Mouse (Mus musculus) lung, adult 2 months (tissue): Measurements from ENCODE around the gene Vmn1r4. TPM values are rescaled to one million over a fixed set of nuclear protein-coding genes. Genes with fewer than 3 reads are reported as not detected.

ENCODE experiments used
- DNase-seq: peaks from one replicate; pipeline ENCODE4 v3.0.0; 2022
- H3K4me1 ChIP-seq: fragments of 200-500 bp; 2 replicates; pipeline ENCODE4 v1.6.1; 2011; ENCODE audit warnings: low read length; ENCODE audit not compliant: control insufficient read depth, insufficient read depth
- H3K4me3 ChIP-seq: fragments of 200-500 bp; replicated peaks from 2 replicates; pipeline ENCODE3; 2011; ENCODE audit warnings: low read depth, mild to moderate bottlenecking, control low read depth, low read length; ENCODE audit errors: extremely low read depth
- CTCF ChIP-seq: fragments of 200-500 bp; IDR thresholded peaks from 2 replicates; pipeline ENCODE4 v1.5.1; 2011; ENCODE audit warnings: mild to moderate bottlenecking, low read length, control low read depth; ENCODE audit not compliant: insufficient read depth
- POLR2A ChIP-seq: fragments of 200-500 bp; IDR thresholded peaks from 2 replicates; pipeline ENCODE4 v1.6.1; 2011; ENCODE audit warnings: low read depth, mild to moderate bottlenecking, control low read depth, low read length, borderline replicate concordance; ENCODE audit errors: extremely low read depth
- WGBS: fragments of 180-500 bp; shearing (Covaris S2); methylation state at CpG from one replicate; pipeline ENCODE4 v1.1.7; 2018; 5-methylcytosine and 5-hydroxymethylcytosine counted together
- polyA plus RNA-seq: library from polyadenylated mRNA; depleted of rRNA; stranded (reverse); fragments of >200 nt; gene quantifications from 2 replicates; pipeline ENCODE4 v1.2.3, GENCODE M21; 2012

Vmn1r4 gene
- polyA plus RNA-seq, 1 experiment, result 0.05 TPM

GRCm38 (mm10) chr6:56902606-56903520 is 21.0 kb upstream of the Vmn1r4 start:
- no peak for DNase-seq
- no peak overlapping the region for H3K4me3 ChIP-seq
- 75% methylated on average over 7 of the region's 7 CpGs for WGBS
- TF ChIP-seq POLR2A (no peak), CTCF (no peak)
- peaks cover 4% of the 10 kb centered on the region for H3K4me1 ChIP-seq

- WGBS, result 50% methylated on average over 6 of the region's 6 CpGs
- TF ChIP-seq CTCF (no peak), POLR2A (no peak)
- H3K4me3 ChIP-seq, result no peak overlapping the region
- no peak for DNase-seq
- H3K4me1 ChIP-seq, result peaks cover 4% of the 10 kb centered on the region
Observed at GRCm38 (mm10) chr6:56903831-56904230, 20.0 kb upstream of the Vmn1r4 start.

- Histone ChIP-seq H3K4me3 (no peak overlapping the region), H3K4me1 (peaks cover 4% of the 10 kb centered on the region)
- DNase-seq, result no peak
- 71% methylated on average over 1 of the region's 1 CpGs for WGBS
- TF ChIP-seq POLR2A, result no peak
- TF ChIP-seq CTCF, result no peak
Observed at GRCm38 (mm10) chr6:56904330-56904729, 19.5 kb upstream of the Vmn1r4 start.

GRCm38 (mm10) chr6:56904982-56905381 is 18.8 kb upstream of the Vmn1r4 start:
- DNase-seq, result no peak
- Histone ChIP-seq H3K4me1 (peaks cover 4% of the 10 kb centered on the region; the same call in 1 of the 2 replicates), H3K4me3 (no peak overlapping the region)
- 74% methylated on average over 2 of the region's 2 CpGs for WGBS
- no peak for TF ChIP-seq POLR2A
- TF ChIP-seq CTCF, result no peak

- TF ChIP-seq POLR2A (no peak), CTCF (no peak)
- 85% methylated on average over 5 of the region's 5 CpGs for WGBS
- Histone ChIP-seq H3K4me3 (no peak overlapping the region), H3K4me1 (peaks cover 4% of the 10 kb centered on the region; the same call in 1 of the 2 replicates)
- no peak for DNase-seq
Observed at GRCm38 (mm10) chr6:56905486-56905885, 18.3 kb upstream of the Vmn1r4 start.

GRCm38 (mm10) chr6:56906121-56906846 is 17.5 kb upstream of the Vmn1r4 start:
- no peak overlapping the region for H3K4me3 ChIP-seq
- WGBS, result 74% methylated on average over 8 of the region's 8 CpGs
- DNase-seq, result no peak

GRCm38 (mm10) chr6:56907973-56908372 is 15.8 kb upstream of the Vmn1r4 start:
- TF ChIP-seq POLR2A, result no peak
- TF ChIP-seq CTCF, result no peak
- no peak overlapping the region for H3K4me3 ChIP-seq
- H3K4me1 ChIP-seq, result no peaks in the 10 kb centered on the region
- WGBS, result 76% methylated on average over 3 of the region's 3 CpGs
- no peak for DNase-seq

More at GRCm38 (mm10) chr6:56906121-56906846, 17.5 kb upstream of the Vmn1r4 start:
- H3K4me1 ChIP-seq, result peaks cover 2% of the 10 kb centered on the region; the same call in 1 of the 2 replicates
- no peak for TF ChIP-seq CTCF

GRCm38 (mm10) chr6:56908397-56908796 is 15.4 kb upstream of the Vmn1r4 start:
- WGBS, result 91% methylated on average over 2 of the region's 2 CpGs
- TF ChIP-seq CTCF (no peak), POLR2A (no peak)
- no peak overlapping the region for H3K4me3 ChIP-seq

GRCm38 (mm10) chr6:56908912-56909311 is 14.9 kb upstream of the Vmn1r4 start:
- Histone ChIP-seq H3K4me1 (no peaks in the 10 kb centered on the region), H3K4me3 (no peak overlapping the region)
- no peak for TF ChIP-seq POLR2A
- TF ChIP-seq CTCF, result peak; percentile 95
- DNase-seq, result peak; percentile 51
- 6% methylated on average over 4 of the region's 4 CpGs for WGBS

More at GRCm38 (mm10) chr6:56908397-56908796, 15.4 kb upstream of the Vmn1r4 start:
- no peak for DNase-seq
- no peaks in the 10 kb centered on the region for H3K4me1 ChIP-seq
